Mouse (Mus musculus) CH12F3 (cell line): ENCODE measurements around the gene Ddr1.

ENCODE experiments used
- in situ Hi-C: fragments of 300-500 bp; cut with MboI; formaldehyde crosslinking; loops from 2 replicates; pipeline ENCODE4 v1.14.3; 2020; ENCODE audit warnings: low sequenced_read_pairs

Gene Ddr1

GRCm38 (mm10) chr17:35721676-35722075, 17.3 kb upstream of the Ddr1 start:
- in situ Hi-C loops = no loop called here

GRCm38 (mm10) chr17:35720340-35720727, 15.9 kb upstream of the Ddr1 start:
- in situ Hi-C loops = no loop called here

- in situ Hi-C loops = no loop called here
Observed at GRCm38 (mm10) chr17:35719616-35720339, 15.4 kb upstream of the Ddr1 start.

- in situ Hi-C loops = no loop called here
Observed at GRCm38 (mm10) chr17:35717080-35717479, 12.7 kb upstream of the Ddr1 start.

- in situ Hi-C loops = no loop called here
Observed at GRCm38 (mm10) chr17:35716114-35716513, 11.7 kb upstream of the Ddr1 start.

- in situ Hi-C loops = no loop called here
Observed at GRCm38 (mm10) chr17:35710705-35711347, 6.4 kb upstream of the Ddr1 start.

GRCm38 (mm10) chr17:35708611-35709010, 4.2 kb upstream of the Ddr1 start:
- in situ Hi-C loops = no loop called here

- in situ Hi-C loops = no loop called here
Observed at GRCm38 (mm10) chr17:35707929-35708328, 3.5 kb upstream of the Ddr1 start.

GRCm38 (mm10) chr17:35705836-35706235, 1.4 kb upstream of the Ddr1 start:
- in situ Hi-C loops = no loop called here

- in situ Hi-C loops = no loop called here
Observed at GRCm38 (mm10) chr17:35703751-35704271, 610 bp downstream of the Ddr1 start.

- in situ Hi-C loops = no loop called here
Observed at GRCm38 (mm10) chr17:35703065-35703464, 1.4 kb downstream of the Ddr1 start.

GRCm38 (mm10) chr17:35702605-35703004, 1.8 kb downstream of the Ddr1 start:
- in situ Hi-C loops = no loop called here

GRCm38 (mm10) chr17:35701978-35702461, 2.4 kb downstream of the Ddr1 start:
- in situ Hi-C loops = no loop called here

GRCm38 (mm10) chr17:35701203-35701977, 3.0 kb downstream of the Ddr1 start:
- in situ Hi-C loops = no loop called here

GRCm38 (mm10) chr17:35700371-35700961, 4.0 kb downstream of the Ddr1 start:
- in situ Hi-C loops = no loop called here

GRCm38 (mm10) chr17:35699919-35700318, 4.5 kb downstream of the Ddr1 start:
- in situ Hi-C loops = no loop called here

GRCm38 (mm10) chr17:35698501-35698883, 5.9 kb downstream of the Ddr1 start:
- in situ Hi-C loops = no loop called here

GRCm38 (mm10) chr17:35697759-35698500, 6.5 kb downstream of the Ddr1 start:
- in situ Hi-C loops = no loop called here

GRCm38 (mm10) chr17:35697429-35697758, 7.0 kb downstream of the Ddr1 start:
- in situ Hi-C loops = no loop called here

- in situ Hi-C loops = no loop called here
Observed at GRCm38 (mm10) chr17:35696691-35697090, 7.7 kb downstream of the Ddr1 start.
